Mouse (Mus musculus) lung, postnatal 10 days (tissue): ENCODE results near the gene Ablim1.

Experiments
- DNase-seq: peaks from one replicate; pipeline ENCODE4 v3.0.0; 2021

The Ablim1 gene

GRCm38 (mm10) chr19:57211444-57212111 is 103.1 kb downstream of the Ablim1 start:
- DNase-seq, result peak; percentile 76

- DNase-seq, result no peak
Observed at GRCm38 (mm10) chr19:57210924-57211323, 103.8 kb downstream of the Ablim1 start.

DNA sequence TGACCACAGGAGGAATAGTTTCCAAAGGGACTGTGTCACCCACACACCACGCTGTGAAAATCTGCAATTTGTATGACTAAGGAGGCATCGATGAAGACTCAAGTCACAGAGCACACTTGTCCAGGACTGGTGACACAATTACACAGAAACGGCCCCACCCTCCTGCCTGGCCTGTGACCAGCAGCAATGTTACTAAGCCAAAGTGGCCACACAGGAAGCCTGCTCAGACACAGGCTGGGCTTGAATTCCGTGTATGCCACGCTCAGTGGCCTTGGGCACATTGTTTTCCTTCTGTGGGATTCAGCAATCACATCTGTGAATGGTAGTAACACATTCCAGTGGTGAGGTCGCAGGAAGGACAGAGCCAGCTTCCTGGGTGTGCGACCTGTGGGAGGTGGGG is 110.6 kb downstream of the Ablim1 start:
- peak; percentile 84 for DNase-seq

- no peak for DNase-seq
Observed at GRCm38 (mm10) chr19:57202554-57202953, 112.2 kb downstream of the Ablim1 start.

DNA sequence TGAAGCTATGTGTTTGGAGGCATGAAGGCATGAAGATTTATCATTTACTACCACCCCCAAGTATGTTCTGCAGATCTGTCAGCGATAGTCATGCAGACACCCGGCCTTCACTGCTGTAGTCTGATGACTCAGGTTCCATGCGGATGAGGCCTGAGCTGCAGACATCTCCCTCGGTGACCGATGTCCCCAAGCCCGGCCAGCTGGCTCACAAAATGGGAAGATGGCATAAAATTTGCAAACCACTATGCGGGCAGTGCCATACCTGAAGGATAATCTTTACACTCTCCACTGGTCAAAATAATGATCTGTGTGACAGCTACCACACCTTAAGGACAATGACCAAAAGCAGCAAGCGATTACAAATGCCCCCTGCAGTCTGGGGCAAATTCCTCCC is 113.6 kb downstream of the Ablim1 start:
- DNase-seq, result no peak

DNA sequence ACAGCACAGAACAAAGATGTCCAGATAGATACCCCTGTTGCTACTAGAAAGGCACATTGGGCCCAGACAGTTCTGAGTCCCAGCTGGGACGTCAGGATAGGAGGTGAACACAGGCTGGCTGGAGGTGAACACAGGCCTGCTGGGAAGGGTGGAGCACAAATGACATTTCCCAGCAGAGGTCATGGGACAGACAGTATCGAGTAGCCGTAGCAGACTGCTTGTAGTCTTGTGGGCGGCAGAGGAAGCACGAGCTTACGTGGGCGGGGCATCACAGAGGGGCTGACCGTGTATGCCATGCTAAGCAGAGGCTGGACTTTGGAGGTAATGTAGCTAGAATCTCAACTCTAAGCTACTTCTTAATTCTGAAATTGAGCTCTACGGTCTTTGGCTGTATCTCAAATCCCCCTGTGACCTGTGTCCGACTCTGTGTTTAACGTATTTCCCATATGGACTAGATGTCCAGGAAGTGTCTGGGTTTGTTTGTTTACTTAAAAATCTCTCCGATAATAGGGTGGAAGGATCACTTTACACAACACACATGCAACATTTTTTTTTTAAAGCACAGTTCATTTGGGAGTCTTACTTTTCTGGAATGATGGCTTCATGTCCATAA is 114.1 kb downstream of the Ablim1 start:
- peak; percentile 58 for DNase-seq

GRCm38 (mm10) chr19:57199361-57199760 is 115.4 kb downstream of the Ablim1 start:
- peak; percentile 43 for DNase-seq

DNA sequence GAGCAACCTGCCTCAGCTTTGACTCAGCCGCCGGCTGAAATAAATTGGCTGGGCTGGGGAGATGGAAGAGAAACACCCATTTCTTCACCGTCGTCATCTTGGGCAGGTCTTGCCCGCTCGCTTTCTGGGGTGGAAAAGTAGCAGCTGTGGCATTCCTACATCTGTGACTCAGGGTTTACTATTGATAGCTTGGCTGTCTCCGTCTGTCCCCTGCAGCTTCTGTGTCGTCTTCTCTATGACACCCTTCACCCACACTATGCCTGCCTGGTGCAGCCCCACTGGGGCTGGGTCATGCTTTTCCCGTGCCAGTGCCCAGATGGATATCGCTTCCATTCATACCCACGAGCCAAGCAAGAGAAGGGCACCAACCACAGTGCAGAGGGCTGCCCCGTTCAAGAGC is 116.2 kb downstream of the Ablim1 start:
- no peak for DNase-seq

GRCm38 (mm10) chr19:57198029-57198428 is 116.7 kb downstream of the Ablim1 start:
- DNase-seq, result no peak

DNA sequence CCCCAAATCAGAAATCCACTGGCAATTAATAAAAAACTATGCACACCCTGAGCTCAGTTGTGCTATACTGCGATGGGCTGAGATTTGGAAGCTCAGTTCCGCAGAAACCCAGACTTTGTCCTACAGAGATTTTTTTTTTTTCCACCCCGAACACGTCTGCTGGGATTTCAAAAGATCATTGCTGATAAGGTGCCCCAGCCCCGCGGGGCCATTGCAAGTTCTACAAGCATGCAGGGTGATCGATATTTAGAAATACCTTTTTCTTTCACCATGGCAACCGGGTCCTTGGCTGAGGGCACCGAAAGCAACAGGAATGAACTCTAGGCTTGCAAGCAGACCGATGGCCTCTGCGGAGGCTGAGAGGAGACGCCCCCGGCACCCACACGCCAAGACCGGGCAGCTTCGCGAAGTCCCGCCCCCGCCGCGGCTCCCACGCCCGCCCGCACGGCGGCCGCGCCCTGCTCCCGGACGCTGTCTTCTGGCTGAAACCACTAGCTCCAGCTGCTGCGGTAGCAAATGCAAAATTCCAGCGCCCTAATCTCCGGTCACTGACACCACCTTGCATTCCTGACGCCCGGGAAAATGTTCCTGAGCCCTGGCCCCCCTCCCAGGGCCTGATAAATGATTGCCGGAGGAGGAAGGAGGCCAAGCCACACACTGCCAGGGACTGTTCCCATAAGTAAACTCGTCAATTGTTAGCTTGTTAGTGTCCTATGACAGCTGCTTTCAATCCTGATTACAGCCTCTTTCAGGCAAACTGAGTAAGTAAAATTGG is 117.5 kb downstream of the Ablim1 start:
- DNase-seq, result peak; percentile 89

- DNase-seq, result peak; percentile 44
Observed at GRCm38 (mm10) chr19:57196616-57197015, 118.1 kb downstream of the Ablim1 start.

DNA sequence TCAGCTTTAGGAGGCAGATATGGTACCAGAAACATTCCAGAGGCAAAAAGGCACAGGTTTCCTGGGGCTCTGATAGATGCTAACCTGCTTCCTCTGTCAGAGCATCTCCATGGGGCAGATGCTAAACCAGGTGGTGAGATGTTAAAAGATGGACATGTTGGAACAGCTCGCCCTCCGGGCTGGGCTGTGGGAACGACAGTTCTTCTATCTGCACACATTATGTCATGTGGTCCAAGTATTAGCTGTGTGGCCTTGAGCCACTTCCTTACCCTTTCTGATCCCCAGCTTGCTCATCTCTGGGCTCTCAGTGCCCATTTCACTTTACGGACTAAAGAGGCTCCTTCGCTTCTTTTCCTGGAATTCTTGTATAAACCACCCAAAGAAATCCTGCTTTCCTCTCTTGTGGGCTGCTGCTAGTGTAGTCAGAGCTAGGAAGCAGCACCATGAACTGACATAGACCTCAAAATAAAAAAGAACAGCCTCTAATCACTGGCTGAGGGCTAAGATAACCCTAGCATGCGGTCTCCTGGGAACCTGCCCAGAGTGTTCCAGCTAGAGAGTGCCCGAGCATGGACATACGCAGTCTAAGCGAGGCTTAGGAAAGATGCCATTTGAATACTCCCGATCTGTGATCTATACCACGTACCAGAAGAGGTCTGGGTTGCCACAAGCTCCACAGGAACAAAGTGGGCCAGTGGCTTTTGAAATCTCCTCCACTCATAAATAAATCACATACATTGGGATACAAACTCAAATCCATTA is 119.4 kb downstream of the Ablim1 start:
- DNase-seq, result no peak

DNA sequence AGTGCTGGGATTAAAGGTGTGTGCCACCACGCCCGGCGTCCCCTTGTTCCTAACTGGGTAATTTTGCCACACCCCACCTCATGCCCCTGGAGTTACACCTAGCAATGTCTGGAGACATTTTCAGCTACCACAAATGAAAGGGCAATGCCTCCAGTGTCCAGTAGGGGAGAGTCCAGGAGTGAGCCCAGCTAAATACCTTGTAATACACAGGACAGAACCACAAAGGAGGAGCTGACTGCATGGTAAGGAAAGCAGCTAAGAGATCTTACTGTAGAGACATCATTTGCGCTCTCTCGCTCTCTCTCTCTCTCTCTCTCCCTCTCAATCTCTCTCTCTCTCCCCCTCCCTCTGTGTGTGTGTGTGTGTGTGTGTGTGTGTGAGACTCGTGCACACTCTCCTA is 120.8 kb downstream of the Ablim1 start:
- peak; percentile 77 for DNase-seq

GRCm38 (mm10) chr19:57193382-57193781 is 121.3 kb downstream of the Ablim1 start:
- no peak for DNase-seq

DNA sequence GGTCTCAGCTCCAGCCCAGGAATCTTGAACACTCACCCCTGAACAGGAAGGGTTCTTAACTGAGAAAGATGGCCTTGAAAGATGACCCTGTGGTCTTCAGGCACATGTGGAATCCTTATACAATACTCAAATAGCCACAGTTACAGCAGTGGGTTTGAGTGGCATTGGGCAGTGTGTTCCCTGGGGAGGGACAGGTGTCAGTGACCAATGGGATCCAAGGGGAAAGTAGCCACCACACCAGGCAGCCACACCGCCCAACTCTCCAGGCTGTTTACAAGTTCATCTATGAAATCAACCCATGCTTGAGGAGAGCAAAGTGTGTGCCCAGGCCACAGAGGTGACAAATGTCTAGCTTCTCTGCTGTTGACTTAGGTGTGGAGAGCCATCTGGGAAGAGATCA is 123.6 kb downstream of the Ablim1 start:
- no peak for DNase-seq

GRCm38 (mm10) chr19:57189427-57189826 is 125.3 kb downstream of the Ablim1 start:
- no peak for DNase-seq

- no peak for DNase-seq
Observed at GRCm38 (mm10) chr19:57188553-57188952, 126.2 kb downstream of the Ablim1 start.

GRCm38 (mm10) chr19:57185021-57185420 is 129.7 kb downstream of the Ablim1 start:
- no peak for DNase-seq

DNA sequence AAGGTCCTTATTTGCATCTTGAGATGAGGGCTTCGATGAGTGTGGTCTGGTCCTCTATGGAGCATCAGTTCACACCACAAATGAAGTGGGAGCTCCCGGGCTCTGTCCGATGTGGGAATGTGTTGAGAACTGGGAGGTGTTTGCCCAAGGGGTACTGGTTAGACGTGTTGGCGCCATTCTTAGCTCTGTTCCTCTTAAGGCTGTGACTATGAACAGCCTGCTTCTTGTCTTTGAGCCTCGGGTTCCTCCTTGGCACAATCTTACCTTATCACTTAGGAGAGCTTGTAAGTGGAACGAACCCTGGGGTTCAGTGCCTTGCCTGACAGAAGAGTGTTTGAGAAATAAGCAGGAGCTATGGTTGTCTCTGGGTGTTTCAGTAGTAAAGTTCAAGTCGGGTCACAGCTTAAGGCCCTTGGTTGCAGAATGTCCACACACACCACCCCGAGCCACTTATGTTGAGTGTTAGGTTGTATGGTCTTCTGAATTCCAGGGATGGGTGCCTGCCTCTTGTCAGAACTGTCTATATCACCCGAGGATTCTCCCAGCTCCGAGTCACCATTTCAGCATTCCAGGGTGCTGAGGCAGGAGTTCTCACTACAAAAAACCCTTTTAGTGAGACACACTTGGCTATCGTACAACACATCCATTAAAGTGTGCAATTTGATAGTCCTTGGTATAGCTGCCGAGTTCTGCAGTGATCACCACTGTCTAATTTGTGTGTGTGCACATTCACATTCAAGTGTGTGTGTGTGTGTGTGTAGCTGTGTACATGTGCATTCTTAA is 131.6 kb downstream of the Ablim1 start:
- DNase-seq, result no peak

- peak; percentile 55 for DNase-seq
Observed at GRCm38 (mm10) chr19:57181852-57182528, 132.7 kb downstream of the Ablim1 start.

GRCm38 (mm10) chr19:57181317-57181716 is 133.4 kb downstream of the Ablim1 start:
- no peak for DNase-seq

DNA sequence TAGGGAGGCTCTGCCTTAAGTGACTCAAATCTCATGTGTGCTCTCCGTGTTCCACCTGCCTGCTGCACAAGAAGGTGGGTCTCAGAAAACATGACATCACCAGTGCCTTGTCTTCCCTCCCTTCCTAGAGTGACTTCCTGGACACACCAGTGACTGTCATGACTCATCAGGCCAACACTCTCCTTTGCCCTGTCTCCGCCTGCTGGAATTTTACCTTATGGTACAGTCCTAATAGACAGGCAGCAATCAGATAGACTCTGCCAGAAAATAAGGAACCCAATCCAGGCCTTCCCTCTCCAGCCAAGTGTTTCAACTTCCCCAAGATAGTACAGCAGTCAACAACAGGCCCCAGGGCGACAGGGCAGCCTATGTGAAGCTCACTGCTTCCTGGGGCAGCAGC is 133.8 kb downstream of the Ablim1 start:
- no peak for DNase-seq
